Mouse (Mus musculus) layer of hippocampus, adult 11-12 months (tissue): ENCODE measurements around the gene Setdb2.
"Not testable (repeated sequence)": the region's sequence is repeated elsewhere in the genome, so short reads cannot be mapped to it uniquely, and the experiment has no call there.

Experiments used
- DNase-seq: peaks from one replicate; pipeline ENCODE4 v3.0.0; 2022; ENCODE audit warnings: low spot score

Gene Setdb2

DNA sequence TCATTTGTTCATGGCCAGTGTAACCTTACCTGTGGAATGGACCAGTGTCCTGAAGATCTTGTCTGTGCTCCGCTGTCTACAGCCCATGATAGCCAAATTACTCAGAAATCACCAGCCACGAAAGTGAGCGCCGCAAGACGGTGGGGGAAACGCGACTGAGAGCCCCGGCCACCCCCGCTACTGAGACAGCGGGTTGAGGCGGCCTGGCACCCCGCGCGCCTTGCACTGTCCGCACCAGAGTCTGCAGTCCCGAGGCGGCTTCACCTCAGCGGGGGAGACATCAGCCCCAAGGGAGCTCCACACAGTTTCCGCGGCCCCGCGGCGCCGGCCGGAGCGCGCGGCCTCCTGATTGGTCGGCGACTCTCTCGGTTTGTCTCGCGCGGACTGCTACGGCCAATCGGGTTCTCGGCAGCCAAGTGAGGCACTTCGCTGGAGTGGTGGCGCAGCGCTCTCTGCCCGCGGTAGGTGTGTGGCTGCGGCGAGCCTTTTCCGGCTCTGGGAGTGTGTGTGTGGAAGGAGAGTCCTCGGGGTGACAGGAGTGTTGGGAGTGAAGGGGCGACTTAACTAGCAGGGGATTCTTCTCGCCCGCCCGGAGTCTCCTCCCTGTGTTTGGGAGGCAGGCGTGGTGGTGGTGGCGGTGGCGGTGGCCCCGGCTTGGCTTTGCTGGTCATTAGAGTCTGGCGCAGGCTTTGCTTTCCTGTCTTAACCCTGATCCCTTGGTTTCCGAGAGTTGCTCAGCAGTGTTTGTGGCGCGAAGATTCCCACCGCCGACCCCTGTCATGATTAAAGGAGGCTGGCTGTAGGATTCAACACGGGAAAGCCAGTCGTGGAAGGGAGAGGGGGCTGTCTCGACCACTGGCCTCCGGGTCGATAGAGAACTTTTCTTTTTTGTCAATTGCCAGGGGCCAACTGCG lies at the start of gene Setdb2, which contains the start of gene Cab39l:
TSS of gene Setdb2 (minus strand) at position 327 of the 914 bp plus-strand sequence.
TSS of gene Cab39l (plus strand) at position 415 of the 914 bp plus-strand sequence.
- peak; percentile 95 for DNase-seq

DNA sequence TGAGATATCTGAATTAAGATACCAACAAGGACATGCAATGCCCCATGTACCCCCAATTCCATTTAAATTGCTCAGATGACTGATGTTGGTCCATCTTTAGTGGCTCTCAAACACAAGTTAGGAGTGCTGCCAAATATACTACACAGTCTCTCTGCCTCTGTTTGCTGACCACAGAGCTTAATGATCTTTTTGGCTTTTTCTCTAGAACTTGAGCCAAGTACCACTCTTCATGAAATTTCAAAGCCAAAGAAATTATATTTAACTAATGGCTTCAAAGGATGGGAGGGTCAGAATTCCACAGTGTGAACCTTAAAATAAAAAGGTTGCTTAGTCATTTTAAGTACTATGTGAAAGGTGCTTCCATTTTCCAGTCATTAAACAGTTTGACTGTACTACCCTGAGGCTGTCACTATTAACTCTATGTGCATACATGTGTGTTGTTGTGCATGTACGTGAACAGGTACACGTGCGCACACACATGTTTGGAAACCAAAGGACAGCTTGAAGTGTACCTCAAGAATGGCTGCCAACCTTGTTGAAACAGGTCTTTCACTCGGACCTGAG lies 44.6 kb upstream of the Setdb2 start:
- DNase-seq = no peak

DNA sequence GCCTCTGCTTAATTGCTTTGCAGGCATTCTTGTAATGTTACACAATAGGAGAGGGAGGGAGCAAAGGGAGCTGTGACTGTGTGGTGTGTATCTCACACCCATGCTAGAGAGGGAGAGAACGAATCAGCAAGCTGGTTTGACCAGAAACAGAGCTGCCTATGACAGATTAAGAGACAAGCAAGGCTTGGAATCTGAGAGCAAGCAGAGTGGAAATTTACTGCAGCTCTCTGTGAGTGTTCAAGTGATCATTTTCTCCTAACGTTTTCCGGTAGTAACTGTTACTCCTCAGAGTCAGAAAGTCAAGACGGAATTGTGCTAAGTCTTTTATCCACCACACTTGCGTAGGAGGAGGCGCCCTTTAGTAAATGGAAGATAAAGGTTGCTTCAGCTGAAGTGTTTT lies 38.0 kb upstream of the Setdb2 start:
- DNase-seq = peak; percentile 30

DNA sequence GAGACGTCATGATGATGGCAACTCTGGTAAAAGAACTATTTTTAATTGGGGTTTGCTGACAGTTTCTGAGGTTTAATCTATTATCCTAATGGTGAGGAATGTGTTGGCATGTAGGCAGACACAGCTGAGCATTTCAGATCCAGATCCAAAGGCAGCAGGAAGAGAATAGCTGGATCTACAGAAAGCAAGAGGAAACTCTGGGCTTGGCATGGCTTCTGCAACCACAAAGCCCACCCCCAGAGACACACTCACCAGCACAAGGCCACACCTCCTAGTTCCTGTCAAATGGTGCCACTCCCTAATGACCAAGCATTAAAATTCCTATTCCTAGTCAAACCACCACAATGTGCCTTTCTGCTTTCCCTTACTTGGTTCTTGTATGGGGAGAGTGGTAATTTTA lies 30.1 kb upstream of the Setdb2 start:
- DNase-seq = no peak

DNA sequence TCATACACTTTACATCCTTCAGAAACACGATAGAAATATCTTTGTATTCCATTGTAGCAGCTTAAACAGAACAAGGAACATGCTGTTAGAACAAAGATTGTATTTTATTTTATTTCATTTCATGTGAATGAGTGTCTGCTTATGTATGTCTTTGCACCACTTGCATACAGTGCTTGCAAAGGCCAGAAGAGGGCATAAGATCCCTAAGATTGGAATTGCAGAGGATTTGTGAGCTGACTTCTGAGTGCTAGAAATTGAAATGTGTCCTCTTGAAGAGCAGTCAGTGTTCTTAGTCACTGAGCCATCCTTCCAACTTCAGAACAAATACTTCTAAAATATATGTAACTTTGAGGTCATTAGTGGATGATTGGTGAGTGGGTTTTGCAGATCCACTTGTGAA lies 27.1 kb upstream of the Setdb2 start:
- peak; percentile 17 for DNase-seq

DNA sequence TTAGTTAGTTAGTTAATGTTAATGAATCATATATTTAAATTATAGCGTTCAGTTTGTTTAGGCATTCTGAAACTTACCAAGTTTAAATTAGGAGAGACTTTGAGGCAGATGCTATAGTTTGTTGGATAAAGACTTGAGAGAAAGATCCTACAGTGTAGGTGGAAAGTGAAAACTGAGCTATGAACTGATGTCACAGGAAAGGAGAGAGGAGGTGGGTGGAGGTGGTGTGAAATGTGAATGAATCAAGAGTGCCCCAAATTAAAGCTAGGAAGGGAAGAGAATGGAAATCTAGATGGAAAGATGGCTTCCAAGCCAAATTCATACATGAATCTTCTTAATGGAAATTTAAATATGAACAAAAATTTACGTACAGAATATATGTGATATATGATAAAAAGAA lies 25.8 kb upstream of the Setdb2 start:
- no peak for DNase-seq

DNA sequence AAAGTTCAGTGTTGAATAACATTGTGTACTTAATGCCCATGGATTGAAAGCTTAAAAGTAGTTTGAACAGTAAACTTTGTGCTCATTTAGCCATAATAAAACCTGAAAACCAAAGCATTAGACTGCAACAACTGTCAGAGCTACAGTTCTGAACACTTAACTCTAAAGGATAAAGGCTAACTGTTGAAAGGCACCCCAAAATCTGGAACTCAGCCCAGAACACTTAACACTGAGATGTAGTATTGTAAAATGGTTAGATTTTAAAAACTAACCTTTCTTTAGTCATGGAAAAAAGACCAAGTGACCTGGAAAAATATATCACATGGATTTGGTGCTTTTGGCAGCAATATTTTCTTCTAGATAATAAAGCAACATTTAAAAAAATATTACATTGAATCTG lies 7.3 kb upstream of the Setdb2 start:
- DNase-seq = no peak

DNA sequence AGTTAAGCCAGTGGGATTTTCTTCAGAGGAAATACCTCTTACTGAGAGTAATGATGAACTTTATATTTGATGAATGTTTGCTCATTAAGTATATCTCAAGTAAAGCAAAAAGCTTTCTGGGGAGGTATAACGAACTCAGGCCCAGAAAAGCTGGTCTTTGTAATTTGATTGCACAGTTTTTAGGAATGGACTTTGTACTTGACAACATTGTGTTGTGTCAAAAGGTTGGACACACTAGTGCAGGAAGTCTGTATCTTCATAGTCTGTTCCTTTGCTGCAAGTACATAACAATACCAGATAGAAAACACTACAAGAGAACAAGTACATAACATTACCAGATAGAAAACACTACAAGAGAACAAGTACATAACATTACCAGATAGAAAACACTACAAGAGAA lies 4.7 kb upstream of the Setdb2 start:
- no peak for DNase-seq

DNA sequence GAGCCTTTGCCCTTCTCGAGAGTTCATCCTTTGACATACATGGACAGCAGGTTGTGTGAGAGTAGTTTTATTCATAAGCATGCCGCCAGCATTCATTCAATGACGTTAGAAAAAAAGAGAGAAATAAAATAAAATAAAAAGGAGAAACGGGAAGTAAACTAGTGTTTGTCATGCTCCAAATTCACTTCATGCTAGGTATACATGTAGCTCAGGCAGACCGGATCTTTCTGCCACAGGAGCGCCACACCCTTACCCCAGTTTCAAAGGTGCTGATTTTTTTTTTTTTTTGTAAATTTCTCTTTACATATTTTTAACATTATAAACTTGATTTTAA lies 755 bp upstream of the Setdb2 start:
- DNase-seq = no peak

DNA sequence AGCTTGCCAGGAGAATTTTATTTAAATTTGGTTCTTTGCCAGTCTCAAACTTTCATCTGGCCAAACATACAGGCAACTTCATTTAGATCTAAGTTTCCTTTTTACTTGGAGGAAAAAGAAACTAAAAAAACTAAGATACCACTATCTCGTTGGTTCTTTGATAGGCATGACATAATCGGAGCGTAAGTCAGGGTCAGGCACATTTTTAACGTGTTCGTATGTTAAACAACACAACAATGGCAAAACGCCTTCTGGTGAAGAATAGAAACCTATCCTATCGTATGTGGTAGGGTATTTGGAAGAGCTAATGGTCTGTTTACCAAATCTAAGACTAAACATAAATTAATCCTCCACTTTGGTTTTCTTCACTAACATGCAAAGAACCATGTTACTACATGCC lies 645 bp downstream of the Setdb2 start:
- no peak for DNase-seq

DNA sequence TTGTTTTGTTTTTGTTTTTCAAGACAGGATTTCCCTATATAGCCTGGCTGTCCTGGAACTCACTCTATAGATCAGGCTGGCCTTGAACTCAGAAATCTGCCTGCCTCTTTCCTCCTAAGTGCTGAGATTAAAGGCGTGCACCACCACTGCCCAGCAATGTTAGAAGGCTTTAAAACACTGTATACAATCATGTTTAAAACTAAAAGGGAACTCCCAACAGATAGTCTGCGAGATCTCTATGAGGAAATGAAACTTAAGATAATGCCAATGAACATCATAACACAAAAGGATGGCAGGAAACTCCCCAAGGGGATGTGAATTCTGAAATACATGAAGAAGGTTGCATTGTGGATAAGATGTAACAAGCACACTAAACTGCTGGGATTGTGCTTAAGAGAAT lies 2.2 kb downstream of the Setdb2 start:
- no peak for DNase-seq

DNA sequence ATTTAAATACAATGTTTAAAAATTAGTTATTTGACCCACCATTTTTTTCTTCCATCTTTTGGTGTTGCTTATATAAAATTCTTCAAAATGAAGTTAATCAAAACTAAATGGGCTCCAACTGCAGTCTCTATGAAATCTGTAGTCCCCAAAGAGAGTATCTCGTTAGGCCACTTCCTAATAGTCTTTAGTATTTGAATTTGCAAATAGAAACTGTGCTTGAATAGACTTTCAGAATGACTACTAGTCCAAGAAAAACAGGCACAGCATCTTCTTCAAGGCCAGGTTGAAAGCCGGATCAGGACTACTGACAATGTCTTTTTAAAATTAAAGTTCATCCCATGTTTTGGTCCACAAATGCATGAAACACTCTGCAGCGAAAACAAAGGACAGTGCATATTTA lies 3.3 kb downstream of the Setdb2 start:
- no peak for DNase-seq

DNA sequence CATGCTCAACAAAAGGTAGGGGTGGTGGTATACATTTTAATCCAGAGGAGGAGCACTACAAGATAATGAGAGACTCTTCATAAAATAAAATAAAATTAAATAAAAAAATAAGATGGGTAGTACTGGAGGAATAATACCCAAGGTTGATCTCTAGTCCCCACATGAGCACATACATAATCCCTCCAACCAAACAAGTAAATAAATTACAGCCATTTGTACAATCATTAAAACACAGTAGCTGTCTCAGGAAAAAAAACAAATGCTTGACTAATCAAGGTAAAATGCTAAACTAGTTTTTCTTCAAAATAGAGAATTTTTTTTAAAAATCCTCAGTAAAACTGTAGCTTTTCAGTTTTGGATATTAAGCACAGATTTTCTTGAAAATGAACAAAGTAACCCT lies 5.5 kb downstream of the Setdb2 start:
- DNase-seq = no peak

DNA sequence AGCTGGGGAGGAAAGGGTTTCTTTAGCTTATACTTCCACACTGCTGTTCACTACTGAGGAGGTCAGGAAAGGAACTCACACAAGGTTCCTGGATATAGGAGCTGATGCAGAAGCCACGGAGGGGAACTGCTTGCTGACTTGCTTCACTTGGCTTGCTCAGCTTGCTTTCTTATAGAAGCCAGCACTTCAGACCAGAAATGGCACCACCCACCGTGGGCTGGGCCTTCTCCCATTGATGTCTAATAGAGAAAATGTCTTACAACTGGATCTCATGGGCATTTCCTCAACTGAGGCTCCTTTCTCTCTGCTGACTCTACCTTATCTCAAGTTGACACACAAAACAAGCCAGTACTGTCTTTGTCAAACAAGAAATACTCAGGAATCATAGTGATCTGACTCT lies 6.8 kb downstream of the Setdb2 start:
- no peak for DNase-seq

DNA sequence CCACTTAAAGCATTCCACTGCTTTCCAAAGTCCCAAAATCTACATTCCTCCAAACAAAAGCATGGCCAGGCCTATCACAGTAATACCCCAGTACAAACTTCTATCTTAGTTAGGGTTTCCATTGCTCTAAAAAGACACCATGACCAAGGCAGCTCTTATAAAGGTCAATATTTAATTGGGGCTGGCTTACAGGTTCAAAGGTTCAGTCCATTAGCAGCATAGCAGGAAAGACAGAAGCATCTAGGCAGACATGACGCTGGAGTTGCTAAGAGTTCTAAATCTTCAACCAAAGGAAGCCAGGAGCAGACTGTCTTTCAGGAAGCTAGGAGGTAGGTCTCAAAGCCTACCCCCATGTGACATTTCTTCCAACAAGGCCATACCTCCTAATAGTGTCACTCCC lies 10.1 kb downstream of the Setdb2 start:
- no peak for DNase-seq

DNA sequence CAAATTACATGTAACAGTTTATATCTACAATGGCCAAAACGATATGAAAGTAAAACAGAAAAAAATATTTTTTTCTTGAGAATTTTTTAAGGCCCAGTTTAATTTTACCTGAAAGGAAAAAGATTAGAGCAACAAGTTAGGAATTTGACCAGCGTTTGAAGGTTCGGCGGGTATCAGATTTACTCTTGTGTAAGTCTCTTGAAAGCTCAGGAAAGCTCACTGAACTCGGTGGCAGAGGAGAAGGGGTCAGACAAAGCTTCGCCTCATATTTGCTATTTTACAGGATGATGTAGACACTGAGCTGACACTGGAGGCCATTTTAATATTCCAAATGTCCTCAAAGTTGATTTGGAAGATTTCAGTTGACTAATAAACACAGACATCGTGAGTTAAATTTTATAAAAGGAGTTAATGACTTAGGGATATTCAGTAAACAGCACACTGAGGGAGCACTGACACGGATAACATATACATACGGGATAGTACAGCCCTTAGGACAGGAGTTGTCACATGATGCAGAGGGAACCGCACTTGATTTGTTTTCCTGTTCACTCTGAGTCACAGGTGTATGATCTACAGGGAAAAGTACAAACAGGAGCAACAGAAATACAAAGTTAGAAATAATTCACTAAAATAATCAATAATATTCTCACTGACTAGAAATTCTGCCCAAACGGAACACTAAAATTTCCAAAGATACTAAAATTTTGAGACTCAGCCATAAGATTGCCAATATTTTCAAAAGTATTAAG lies 17.6 kb downstream of the Setdb2 start:
- DNase-seq = no peak

DNA sequence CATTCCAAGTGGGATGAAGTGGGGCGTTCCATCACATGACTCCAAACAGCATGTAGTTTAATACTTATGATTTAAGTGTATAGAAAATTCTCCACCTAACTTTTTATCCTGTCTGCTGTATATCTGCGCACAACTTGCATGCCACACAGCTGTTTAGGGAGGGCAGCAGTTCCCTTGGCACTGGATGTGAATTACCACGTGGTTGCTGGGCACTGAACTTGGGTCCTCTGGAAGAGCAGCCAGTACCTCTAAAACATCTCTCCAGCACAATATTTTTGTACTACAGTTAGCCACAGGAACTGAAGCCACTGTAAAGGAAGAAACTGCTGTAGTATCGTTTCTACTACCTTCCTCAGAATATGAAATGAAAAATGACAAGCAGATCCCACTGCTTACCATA lies 22.5 kb downstream of the Setdb2 start:
- no peak for DNase-seq

DNA sequence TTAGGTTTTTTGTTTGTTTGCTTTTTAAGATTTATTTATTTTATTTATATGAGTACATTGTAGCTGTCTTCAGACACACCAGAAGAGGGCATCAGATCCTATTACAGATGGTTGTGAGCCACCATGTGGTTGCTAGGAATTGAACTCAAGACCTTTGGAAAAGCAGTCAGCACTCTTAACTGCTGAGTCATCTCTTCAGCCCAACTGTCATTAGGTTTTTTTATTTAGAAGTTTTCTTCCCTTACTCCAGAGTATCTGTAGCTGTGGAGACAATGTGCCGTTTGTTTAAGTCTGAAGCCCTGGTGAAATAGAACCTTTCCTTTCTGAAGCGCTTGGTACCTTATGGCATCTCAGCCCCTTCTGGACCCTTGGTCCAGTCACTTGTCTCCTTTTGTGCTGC lies 25.7 kb downstream of the Setdb2 start:
- not testable (repeated sequence) for DNase-seq

DNA sequence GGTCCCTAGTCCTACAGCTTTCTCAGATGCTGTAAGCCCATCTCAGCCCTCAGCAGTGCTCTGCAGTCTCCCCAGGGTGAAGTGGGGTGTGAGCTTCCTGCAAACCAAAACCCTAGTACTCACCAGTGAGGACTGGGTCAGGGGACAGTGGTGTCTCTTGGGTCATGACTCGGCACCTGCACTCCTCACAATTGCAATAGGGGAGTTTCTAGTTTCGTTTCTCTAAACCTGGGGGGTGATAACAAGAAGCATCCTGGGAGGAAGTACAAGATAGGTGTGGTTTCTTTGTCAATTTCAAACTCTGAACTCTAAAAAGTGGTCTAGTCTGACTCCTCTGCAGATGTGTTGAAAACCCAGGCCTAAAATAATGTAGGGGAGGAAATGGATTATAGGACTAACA lies 43.7 kb downstream of the Setdb2 start:
- DNase-seq = no peak

DNA sequence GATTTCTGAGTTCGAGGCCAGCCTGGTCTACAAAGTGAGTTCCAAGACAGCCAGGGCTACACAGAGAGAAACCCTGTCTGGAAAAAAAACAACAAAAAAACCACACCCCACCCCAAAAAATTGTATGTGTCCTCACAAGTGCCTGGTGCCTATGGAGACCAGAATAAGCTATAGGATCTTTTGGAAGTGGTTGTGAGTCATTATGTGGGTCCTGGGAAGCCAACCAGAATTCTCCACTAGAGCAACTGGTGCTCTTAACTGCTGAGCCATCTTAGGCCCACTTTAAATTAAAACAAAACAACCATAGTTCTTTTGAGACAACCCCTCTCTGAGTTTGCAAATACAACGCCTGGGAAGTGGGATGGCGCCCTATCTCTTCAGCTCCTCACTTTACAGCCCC lies 45.4 kb downstream of the Setdb2 start, which contains the start of gene Phf11c:
TSS of gene Phf11c (minus strand) at position 101 of the 400 bp plus-strand sequence.
- DNase-seq = no peak

DNA sequence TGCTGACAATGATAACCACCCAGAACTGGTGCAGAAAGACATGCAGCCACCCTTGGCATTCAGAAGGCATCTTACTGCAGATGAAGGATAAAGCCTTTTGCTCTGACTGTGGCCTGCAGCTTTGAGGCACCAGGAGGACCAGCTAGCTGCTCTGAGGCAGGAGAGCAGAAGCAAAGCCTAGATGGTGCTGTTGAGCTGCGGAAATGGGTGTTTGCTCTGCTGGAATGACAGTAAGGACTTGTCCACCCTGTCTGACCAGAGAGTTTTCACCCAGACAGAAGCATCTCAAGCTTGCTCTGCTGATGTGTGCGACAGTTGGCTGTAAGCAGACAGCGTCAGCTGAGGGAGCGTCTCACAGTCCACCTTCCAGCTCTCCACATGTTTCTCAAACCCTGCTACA lies 50.5 kb downstream of the Setdb2 start:
- DNase-seq = peak; percentile 35

DNA sequence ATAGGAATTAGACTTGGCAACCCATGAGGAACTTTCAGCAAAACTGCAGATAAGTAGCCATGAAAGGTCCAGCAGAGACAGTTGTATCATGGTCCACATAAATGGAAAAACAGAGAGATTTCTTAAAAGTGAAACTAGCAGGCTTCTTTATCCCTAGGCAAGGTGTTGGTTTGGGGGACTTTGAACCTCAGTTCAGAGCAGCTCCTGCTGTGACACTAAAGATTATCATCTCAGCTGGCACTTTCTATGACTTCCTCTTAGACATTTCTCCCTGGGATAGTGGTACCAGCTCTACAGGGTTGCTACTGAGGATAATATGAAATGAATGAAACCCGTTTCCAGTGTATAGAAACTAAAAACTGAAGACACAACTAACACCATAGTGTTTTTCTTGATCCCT lies 51.2 kb downstream of the Setdb2 start:
- no peak for DNase-seq
